Mouse (Mus musculus): ENCODE data around the gene Myo1h.

- TF ChIP-seq CTCF (IDR thresholded peaks at IDR 0.05; ENCODE audit: borderline replicate concordance, insufficient read depth, low read depth, low read length) (no peak), POLR2A (IDR thresholded peaks at IDR 0.05; ENCODE audit: borderline replicate concordance, insufficient read depth, low read length) (no peak)
These were observed 17.5 kb downstream of the Myo1h start for GRCm38 (mm10) chr5:114306496-114306895.

All from cerebellum, adult 2 months (tissue).